Mouse (Mus musculus): ENCODE results near the gene Btbd9.

GRCm38 (mm10) chr17:30524451-30524850 lies 51.8 kb downstream of the Btbd9 start:
- TF ChIP-seq CTCF (IDR thresholded peaks at IDR 0.05; ENCODE audit: borderline replicate concordance, insufficient read depth, low read length) (no peak), POLR2A (IDR thresholded peaks at IDR 0.05; ENCODE audit: low read depth, low read length) (no peak)
